Mouse (Mus musculus): ENCODE measurements around the gene Asic1. TPM values are rescaled to one million over a fixed set of nuclear protein-coding genes. Genes with fewer than 3 reads are reported as not detected.

Gene Asic1
- polyA plus RNA-seq, 1 experiment from 2014 or later = 3.9 TPM

DNA sequence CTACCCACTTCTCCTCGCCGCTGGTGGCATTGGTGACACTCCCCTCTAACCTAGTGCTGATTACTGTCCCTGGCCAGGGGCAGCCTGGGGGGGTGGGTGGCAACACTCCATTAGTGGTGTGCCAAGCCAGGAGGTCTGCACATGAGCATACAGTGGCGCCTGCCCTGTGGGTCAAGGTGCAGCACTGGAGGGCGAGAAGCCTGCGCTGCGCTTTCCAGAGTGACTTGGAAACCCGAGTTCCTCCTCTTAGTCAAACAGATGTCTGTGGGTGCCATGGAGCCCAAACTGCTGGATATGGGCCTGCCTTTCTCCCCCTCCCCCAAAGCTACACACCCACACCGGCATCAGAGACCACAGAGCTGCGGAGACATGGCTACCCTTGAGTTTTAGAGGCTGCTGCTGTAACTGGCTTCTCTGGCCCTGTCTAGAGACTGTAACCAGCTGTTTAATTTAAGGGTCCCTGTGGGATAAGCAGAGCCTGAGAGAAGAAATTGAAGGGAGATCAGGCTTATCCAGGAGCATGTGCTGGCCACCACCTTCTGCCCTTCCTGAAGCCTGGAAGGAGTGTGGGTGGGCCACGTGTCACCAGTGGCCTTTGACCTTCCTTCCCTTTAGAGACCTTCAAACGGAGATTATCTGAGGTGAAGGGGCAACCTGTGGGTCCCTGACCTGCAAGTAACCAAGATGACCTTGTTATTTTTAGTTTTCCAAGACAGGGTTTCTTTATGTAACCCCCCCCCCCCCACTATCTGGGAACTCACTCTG, 46.0 kb downstream of the Asic1 start:
- Histone ChIP-seq H3K4me1 (replicated peaks; ENCODE audit: control insufficient read depth, insufficient read depth, low read length) (0 out of 2 replicates have a peak, but pooled peaks cover 2% of the 10 kb centered on the region), H3K9me3 (ENCODE audit: control insufficient read depth, low read length) (no peaks in the 10 kb centered on the region), H3K4me2 (ENCODE audit: low read depth, low read length, severe bottlenecking) (no peak overlapping the region), H3K27ac (ENCODE audit: low read depth, low read length) (peak overlapping the region; percentile 47; the same call in 1 of the 2 replicates), H3K4me3 (ENCODE audit: low read depth, low read length) (no peak overlapping the region), H3K9ac (ENCODE audit: low read length) (no peak overlapping the region), H3K36me3 (ENCODE audit: control insufficient read depth, insufficient read depth, low read length) (peaks cover 4% of the 10 kb centered on the region; the same call in 1 of the 2 replicates), H3K27me3 (ENCODE audit: control insufficient read depth, insufficient read depth, low read length) (no peaks in the 10 kb centered on the region)
- WGBS = 81% methylated on average over 11 of the region's 11 CpGs
- DNase-seq (ENCODE audit: low spot score) (no peak), ATAC-seq (replicated peaks; ENCODE audit: low FRiP score) (no peak)

DNA sequence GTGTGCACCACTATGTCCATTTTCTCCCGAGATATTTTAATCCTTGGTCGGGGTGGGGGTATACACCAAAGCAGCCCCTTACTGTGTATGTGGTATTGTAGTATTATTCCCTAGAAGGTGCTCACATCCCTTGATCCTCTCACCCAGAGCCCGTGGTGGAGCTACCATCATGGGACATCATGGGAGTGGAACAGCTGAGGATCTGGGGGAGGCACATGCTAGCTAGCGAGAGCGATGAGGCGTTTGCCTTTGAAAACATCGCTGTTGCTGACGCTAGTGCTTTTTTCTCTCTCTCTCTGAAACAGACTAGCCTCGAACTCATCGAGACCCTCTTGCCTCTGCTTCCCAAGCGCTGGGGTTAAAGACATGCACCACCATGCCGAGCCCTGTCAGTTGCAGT, 46.6 kb downstream of the Asic1 start:
- ATAC-seq (replicated peaks; ENCODE audit: low FRiP score) (no peak), DNase-seq (ENCODE audit: low spot score) (no peak)
- Histone ChIP-seq H3K9me3 (ENCODE audit: control insufficient read depth, low read length) (no peaks in the 10 kb centered on the region), H3K9ac (ENCODE audit: low read length) (no peak overlapping the region), H3K27ac (ENCODE audit: low read depth, low read length) (no peak overlapping the region), H3K27me3 (ENCODE audit: control insufficient read depth, insufficient read depth, low read length) (no peaks in the 10 kb centered on the region), H3K4me3 (ENCODE audit: low read depth, low read length) (no peak overlapping the region), H3K4me1 (replicated peaks; ENCODE audit: control insufficient read depth, insufficient read depth, low read length) (0 out of 2 replicates have a peak, but pooled peaks cover 2% of the 10 kb centered on the region), H3K36me3 (ENCODE audit: control insufficient read depth, insufficient read depth, low read length) (peaks cover 4% of the 10 kb centered on the region; the same call in 1 of the 2 replicates), H3K4me2 (ENCODE audit: low read depth, low read length, severe bottlenecking) (no peak overlapping the region)
- WGBS = 89% methylated on average over 12 of the region's 12 CpGs

DNA sequence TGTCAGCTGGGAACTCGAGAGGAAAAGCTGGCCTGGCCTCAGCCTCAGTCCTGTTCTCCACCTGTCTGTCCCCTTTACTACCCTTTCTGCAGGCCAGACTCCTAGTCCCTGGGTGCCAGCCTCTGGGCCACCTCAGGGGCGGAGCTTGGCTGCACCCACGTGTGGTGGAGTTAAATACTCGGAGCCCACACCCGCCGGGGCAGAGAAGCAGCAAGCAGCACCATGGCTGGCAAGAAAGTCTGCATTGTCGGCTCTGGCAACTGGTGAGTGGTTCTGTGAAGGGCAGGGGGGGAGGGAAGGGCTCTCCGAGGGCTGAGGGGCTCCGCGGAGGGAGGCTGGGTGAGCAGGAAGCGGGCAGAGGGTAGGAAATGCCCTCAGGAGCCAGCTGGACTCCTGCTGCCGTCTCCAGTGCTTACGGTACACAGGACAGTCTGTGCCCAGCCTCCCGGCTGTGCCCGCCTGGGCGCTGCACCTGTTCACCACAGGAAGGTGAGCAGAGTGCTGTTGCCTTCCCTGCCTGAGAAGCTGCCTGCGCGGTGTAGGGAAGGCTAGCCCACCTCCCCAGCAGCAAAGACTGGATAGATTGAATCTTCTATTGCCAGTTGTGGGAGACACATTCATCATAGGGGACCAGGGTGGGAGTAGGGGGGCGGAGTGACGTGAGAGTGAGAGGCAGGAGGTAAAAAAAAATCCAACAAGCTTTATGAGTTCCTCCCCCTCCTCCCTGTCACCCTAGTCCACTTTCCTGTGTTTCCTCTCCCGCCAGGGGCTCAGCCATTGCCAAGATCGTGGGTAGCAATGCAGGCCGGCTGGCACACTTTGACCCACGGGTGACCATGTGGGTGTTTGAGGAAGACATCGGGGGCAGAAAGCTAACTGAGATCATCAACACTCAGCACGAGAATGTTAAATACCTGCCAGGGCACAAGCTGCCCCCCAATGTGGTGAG, 47.5 kb downstream of the Asic1 start, which contains the start of gene Gpd1:
Gpd1 (plus strand) TSS at position 130 of the 949 bp plus-strand sequence.
- Histone ChIP-seq H3K27me3 (ENCODE audit: control insufficient read depth, insufficient read depth, low read length) (no peaks in the 10 kb centered on the region), H3K4me2 (ENCODE audit: low read depth, low read length, severe bottlenecking) (no peak within 1 kb of the TSS), H3K9ac (ENCODE audit: low read length) (no peak within 1 kb of the TSS), H3K4me1 (replicated peaks; ENCODE audit: control insufficient read depth, insufficient read depth, low read length) (0 out of 2 replicates have a peak, but pooled peaks cover 2% of the 10 kb centered on the region), H3K4me3 (ENCODE audit: low read depth, low read length) (no peak within 1 kb of the TSS), H3K36me3 (ENCODE audit: control insufficient read depth, insufficient read depth, low read length) (no peaks in the 10 kb centered on the region; the same call in 1 of the 2 replicates), H3K9me3 (ENCODE audit: control insufficient read depth, low read length) (no peaks in the 10 kb centered on the region), H3K27ac (ENCODE audit: low read depth, low read length) (no peak within 1 kb of the TSS)
- ATAC-seq (replicated peaks; ENCODE audit: low FRiP score) (no peak), DNase-seq (ENCODE audit: low spot score) (no peak)
- 76% methylated on average over 26 of the region's 26 CpGs for WGBS

DNA sequence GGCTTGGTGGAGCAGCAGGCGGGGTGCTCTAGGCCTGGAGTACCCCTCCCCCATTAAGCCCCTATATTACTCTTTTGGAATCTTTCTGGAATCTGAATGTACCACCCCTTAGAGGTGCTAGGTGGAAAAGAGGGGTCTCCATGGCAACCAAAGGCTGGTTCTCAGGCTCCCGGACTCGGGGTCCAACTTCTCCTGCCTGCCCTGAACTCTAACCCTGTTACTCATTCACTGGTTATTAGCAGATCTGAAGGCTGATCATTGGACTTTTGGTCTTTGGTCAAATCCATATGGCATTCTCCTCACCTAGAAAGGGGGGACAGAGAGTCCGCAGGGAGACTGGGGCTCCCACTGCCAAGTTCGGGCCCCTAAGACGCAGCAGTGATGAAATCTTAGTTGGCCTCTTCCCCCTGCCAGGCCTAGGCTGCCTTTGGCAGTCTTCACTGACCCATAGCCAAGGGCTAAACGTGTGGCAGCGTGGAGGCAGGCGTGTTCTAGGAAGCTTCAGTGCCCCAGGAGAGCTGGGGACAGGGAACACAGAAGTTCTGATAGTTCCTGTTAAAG, 48.4 kb downstream of the Asic1 start:
- no peak overlapping the region for H3K4me3 ChIP-seq (ENCODE audit: low read depth, low read length)
- no peak overlapping the region for H3K27ac ChIP-seq (ENCODE audit: low read depth, low read length)
- no peak overlapping the region for H3K9ac ChIP-seq (ENCODE audit: low read length)
- no peak overlapping the region for H3K4me2 ChIP-seq (ENCODE audit: low read depth, low read length, severe bottlenecking)
- H3K27me3 ChIP-seq (ENCODE audit: control insufficient read depth, insufficient read depth, low read length) = no peaks in the 10 kb centered on the region
- peaks cover 4% of the 10 kb centered on the region; the same call in 1 of the 2 replicates for H3K4me1 ChIP-seq (replicated peaks; ENCODE audit: control insufficient read depth, insufficient read depth, low read length)
- no peaks in the 10 kb centered on the region for H3K36me3 ChIP-seq (ENCODE audit: control insufficient read depth, insufficient read depth, low read length)
- WGBS = 88% methylated on average over 9 of the region's 9 CpGs
- DNase-seq (ENCODE audit: low spot score) (no peak), ATAC-seq (replicated peaks; ENCODE audit: low FRiP score) (no peak)
- H3K9me3 ChIP-seq (ENCODE audit: control insufficient read depth, low read length) = no peaks in the 10 kb centered on the region

DNA sequence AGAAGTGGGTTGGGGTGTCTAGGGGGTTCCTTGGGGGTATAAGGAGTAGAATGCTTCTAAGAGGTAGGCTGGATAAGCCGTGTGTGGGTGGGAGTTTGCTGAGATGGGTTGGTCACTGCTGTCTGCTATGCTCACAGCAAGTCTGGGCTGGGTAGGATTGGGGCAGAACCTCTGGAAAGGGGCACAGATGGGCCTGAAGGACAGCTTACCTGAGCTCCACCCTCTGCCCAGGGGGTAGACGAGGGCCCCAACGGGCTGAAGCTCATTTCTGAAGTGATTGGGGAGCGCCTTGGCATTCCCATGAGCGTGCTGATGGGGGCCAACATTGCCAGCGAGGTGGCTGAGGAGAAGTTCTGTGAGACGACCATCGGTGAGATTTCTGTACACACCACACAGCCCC, 49.7 kb downstream of the Asic1 start:
- H3K4me1 ChIP-seq (replicated peaks; ENCODE audit: control insufficient read depth, insufficient read depth, low read length) = peaks cover 11% of the 10 kb centered on the region; the same call in 1 of the 2 replicates

DNA sequence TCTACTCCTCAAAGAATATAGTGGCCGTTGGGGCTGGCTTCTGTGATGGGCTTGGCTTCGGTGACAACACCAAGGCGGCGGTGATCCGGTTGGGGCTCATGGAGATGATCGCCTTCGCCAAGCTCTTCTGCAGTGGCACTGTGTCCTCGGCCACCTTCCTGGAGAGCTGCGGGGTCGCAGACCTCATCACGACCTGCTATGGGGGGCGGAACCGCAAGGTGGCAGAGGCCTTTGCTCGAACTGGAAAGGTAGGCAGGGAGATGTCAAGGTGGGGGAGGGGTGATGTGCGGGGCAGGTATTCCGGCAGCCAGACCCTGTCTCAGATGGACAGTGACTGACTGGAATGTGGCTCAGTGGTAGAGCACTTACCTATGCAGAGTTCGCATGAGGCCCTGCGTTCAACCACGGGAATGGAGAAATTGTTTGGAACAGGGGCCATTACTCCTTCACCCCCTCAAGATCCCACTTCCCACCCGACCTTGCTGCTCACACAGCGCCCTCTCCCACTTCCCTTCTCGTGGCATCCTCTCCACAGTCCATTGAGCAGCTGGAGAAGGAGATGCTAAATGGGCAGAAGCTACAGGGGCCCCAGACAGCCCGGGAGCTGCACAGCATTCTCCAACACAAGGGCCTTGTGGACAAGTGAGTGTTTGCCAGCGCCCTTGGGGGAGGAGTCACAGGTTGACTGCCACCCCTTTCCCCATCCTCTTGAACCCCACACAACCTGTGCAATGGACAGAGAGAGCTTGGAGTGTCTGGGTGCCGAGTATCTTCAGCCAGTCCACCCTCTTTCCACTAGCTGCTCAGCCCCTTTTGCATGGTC, 52.0 kb downstream of the Asic1 start:
- peaks cover 8% of the 10 kb centered on the region; the same call in 1 of the 2 replicates for H3K4me1 ChIP-seq (replicated peaks; ENCODE audit: control insufficient read depth, insufficient read depth, low read length)
- no peaks in the 10 kb centered on the region for H3K36me3 ChIP-seq (ENCODE audit: control insufficient read depth, insufficient read depth, low read length)
- no peak for ATAC-seq (replicated peaks; ENCODE audit: low FRiP score)

More for the DNA sequence above, 49.7 kb downstream of the Asic1 start:
- H3K27ac ChIP-seq (ENCODE audit: low read depth, low read length) = no peak overlapping the region
- H3K4me2 ChIP-seq (ENCODE audit: low read depth, low read length, severe bottlenecking) = no peak overlapping the region
- no peak overlapping the region for H3K9ac ChIP-seq (ENCODE audit: low read length)
- 74% methylated on average over 8 of the region's 8 CpGs for WGBS
- DNase-seq (ENCODE audit: low spot score) (no peak), ATAC-seq (replicated peaks; ENCODE audit: low FRiP score) (no peak)
- H3K36me3 ChIP-seq (ENCODE audit: control insufficient read depth, insufficient read depth, low read length) = no peaks in the 10 kb centered on the region
- no peak overlapping the region for H3K4me3 ChIP-seq (ENCODE audit: low read depth, low read length)
- H3K9me3 ChIP-seq (ENCODE audit: control insufficient read depth, low read length) = no peaks in the 10 kb centered on the region
- H3K27me3 ChIP-seq (ENCODE audit: control insufficient read depth, insufficient read depth, low read length) = no peaks in the 10 kb centered on the region

DNA sequence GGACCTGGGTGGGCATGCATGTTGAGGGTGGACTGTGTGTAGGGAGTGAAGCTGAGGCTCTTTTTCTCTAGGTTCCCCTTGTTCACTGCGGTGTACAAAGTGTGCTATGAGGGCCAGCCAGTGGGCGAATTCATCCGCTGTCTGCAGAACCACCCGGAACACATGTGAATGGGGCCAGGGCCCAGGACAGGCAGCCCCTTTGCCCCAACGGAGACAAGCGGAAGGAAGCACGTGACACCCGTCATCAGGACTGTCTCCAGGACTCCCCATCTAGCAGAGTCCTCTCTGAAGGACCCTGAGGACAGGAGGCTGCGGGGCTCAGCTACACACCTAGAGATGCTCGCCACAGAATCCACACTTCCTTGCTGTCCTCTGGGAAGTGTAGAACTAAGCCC, 52.9 kb downstream of the Asic1 start:
- no peak overlapping the region for H3K27ac ChIP-seq (ENCODE audit: low read depth, low read length)
- no peak overlapping the region for H3K9ac ChIP-seq (ENCODE audit: low read length)
- H3K4me3 ChIP-seq (ENCODE audit: low read depth, low read length) = no peak overlapping the region
- H3K4me2 ChIP-seq (ENCODE audit: low read depth, low read length, severe bottlenecking) = no peak overlapping the region
- peaks cover 8% of the 10 kb centered on the region; the same call in 1 of the 2 replicates for H3K4me1 ChIP-seq (replicated peaks; ENCODE audit: control insufficient read depth, insufficient read depth, low read length)
- H3K36me3 ChIP-seq (ENCODE audit: control insufficient read depth, insufficient read depth, low read length) = peaks cover 3% of the 10 kb centered on the region; the same call in 1 of the 2 replicates
- DNase-seq (ENCODE audit: low spot score) = no peak
- H3K9me3 ChIP-seq (ENCODE audit: control insufficient read depth, low read length) = no peaks in the 10 kb centered on the region
- no peaks in the 10 kb centered on the region for H3K27me3 ChIP-seq (ENCODE audit: control insufficient read depth, insufficient read depth, low read length)
- ATAC-seq (replicated peaks; ENCODE audit: low FRiP score) = no peak
- WGBS = 47% methylated on average over 10 of the region's 10 CpGs

More for the DNA sequence above, 52.0 kb downstream of the Asic1 start:
- no peaks in the 10 kb centered on the region for H3K27me3 ChIP-seq (ENCODE audit: control insufficient read depth, insufficient read depth, low read length)
- H3K4me3 ChIP-seq (ENCODE audit: low read depth, low read length) = no peak overlapping the region
- no peak overlapping the region for H3K27ac ChIP-seq (ENCODE audit: low read depth, low read length)
- no peaks in the 10 kb centered on the region for H3K9me3 ChIP-seq (ENCODE audit: control insufficient read depth, low read length)
- H3K9ac ChIP-seq (ENCODE audit: low read length) = no peak overlapping the region
- no peak for DNase-seq (ENCODE audit: low spot score)
- H3K4me2 ChIP-seq (ENCODE audit: low read depth, low read length, severe bottlenecking) = no peak overlapping the region
- 78% methylated on average over 25 of the region's 25 CpGs for WGBS

Measured in forebrain, embryonic 11.5 days (tissue).